Mouse (Mus musculus) heart, postnatal 4 days (tissue): ENCODE measurements around the gene Pigb. TPM values are rescaled to one million over a fixed set of nuclear protein-coding genes. Genes with fewer than 3 reads are reported as not detected.
A peak's percentile ranks its signal among the peaks of the same experiment; 100 is the strongest.

Experiments used
- DNase-seq: peaks from one replicate; pipeline ENCODE4 v3.0.0; 2021
- total RNA-seq, 2 experiments: library from RNA; stranded (reverse); gene quantifications; 2 replicates each; pipeline ENCODE4 v1.2.3; 2021

The Pigb gene
- total RNA-seq, 2 experiments from 2014 or later = 4.5 to 5.3 TPM

- DNase-seq = no peak
Measured at GRCm38 (mm10) chr9:73045204-73045603, 5.0 kb upstream of the Pigb start.

GRCm38 (mm10) chr9:73044146-73045079 lies 4.2 kb upstream of the Pigb start, which contains the start of gene Rab27a:
Gene Rab27a, plus strand, starts transcription at chr9:73044854.
- DNase-seq = peak; percentile 90

- peak; percentile 93 for DNase-seq
Measured at GRCm38 (mm10) chr9:73039222-73039945, 794 bp downstream of the Pigb start.

GRCm38 (mm10) chr9:73033406-73033805 lies 6.8 kb downstream of the Pigb start:
- DNase-seq = no peak

GRCm38 (mm10) chr9:73031421-73031820 lies 8.8 kb downstream of the Pigb start:
- no peak for DNase-seq

GRCm38 (mm10) chr9:73030443-73030842 lies 9.7 kb downstream of the Pigb start:
- DNase-seq = no peak

GRCm38 (mm10) chr9:73025818-73026636 lies 14.2 kb downstream of the Pigb start:
- DNase-seq = peak; percentile 22

GRCm38 (mm10) chr9:73020566-73021097 lies 19.5 kb downstream of the Pigb start:
- no peak for DNase-seq

- DNase-seq = no peak
Measured at GRCm38 (mm10) chr9:73019841-73020240, 20.3 kb downstream of the Pigb start.

- DNase-seq = no peak
Measured at GRCm38 (mm10) chr9:73014724-73015123, 25.5 kb downstream of the Pigb start.

GRCm38 (mm10) chr9:73012629-73013028 lies 27.5 kb downstream of the Pigb start:
- DNase-seq = no peak

- no peak for DNase-seq
Measured at GRCm38 (mm10) chr9:73008384-73008783, 31.8 kb downstream of the Pigb start.

- peak; percentile 12 for DNase-seq
Measured at GRCm38 (mm10) chr9:73006175-73006574, 34.0 kb downstream of the Pigb start.

- DNase-seq = no peak
Measured at GRCm38 (mm10) chr9:73005106-73005505, 35.1 kb downstream of the Pigb start.

- no peak for DNase-seq
Measured at GRCm38 (mm10) chr9:73004076-73004475, 36.1 kb downstream of the Pigb start.

- DNase-seq = no peak
Measured at GRCm38 (mm10) chr9:73002177-73002576, 38.0 kb downstream of the Pigb start.

GRCm38 (mm10) chr9:73001314-73002011 lies 38.7 kb downstream of the Pigb start:
- no peak for DNase-seq

- no peak for DNase-seq
Measured at GRCm38 (mm10) chr9:73000487-73000886, 39.7 kb downstream of the Pigb start.

- no peak for DNase-seq
Measured at GRCm38 (mm10) chr9:72996806-72997205, 43.4 kb downstream of the Pigb start.

GRCm38 (mm10) chr9:72996167-72996566 lies 44.0 kb downstream of the Pigb start:
- no peak for DNase-seq

GRCm38 (mm10) chr9:72992576-72992975 lies 47.6 kb downstream of the Pigb start:
- DNase-seq = no peak

GRCm38 (mm10) chr9:72991420-72991819 lies 48.8 kb downstream of the Pigb start:
- DNase-seq = no peak
